Mouse (Mus musculus) gastrocnemius, adult 8-10 months (tissue): ENCODE measurements around the gene Gpr88. TPM values are rescaled to one million over a fixed set of nuclear protein-coding genes. Genes with fewer than 3 reads are reported as not detected.
"Not testable (repeated sequence)": the region's sequence is repeated elsewhere in the genome, so short reads cannot be mapped to it uniquely, and the experiment has no call there.

Source experiments
- DNase-seq, 2 experiments: peaks; one replicate each; pipeline ENCODE4 v3.0.0; 2022; ENCODE audit warnings: low spot score in 2 of 2
- total RNA-seq, 4 experiments: library from RNA; stranded (reverse); gene quantifications; 2 replicates each; pipeline ENCODE4 v1.2.4; 2022

Gpr88 gene
- total RNA-seq, 4 experiments from 2014 or later = not detected

DNA sequence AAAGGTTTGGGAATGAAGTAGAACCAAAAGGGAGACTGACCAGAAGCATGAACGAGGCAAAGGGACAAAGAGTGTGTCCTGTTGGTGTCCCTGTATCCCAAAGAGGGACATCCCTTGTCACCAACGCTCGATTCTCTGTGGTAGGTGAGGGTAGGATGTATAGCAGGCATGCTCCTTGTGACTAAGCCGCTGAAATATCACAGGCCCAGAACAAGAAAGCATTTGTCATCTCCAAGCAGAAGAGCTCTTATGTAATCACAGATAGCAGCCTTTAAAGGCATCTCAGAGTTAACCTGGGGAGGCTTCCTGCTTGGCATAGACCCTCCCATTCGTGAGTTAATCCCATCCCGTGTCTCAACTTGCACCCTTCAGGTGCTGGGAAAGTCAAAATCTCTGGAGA is 8.8 kb downstream of the Gpr88 start:
- no peak for DNase-seq

DNA sequence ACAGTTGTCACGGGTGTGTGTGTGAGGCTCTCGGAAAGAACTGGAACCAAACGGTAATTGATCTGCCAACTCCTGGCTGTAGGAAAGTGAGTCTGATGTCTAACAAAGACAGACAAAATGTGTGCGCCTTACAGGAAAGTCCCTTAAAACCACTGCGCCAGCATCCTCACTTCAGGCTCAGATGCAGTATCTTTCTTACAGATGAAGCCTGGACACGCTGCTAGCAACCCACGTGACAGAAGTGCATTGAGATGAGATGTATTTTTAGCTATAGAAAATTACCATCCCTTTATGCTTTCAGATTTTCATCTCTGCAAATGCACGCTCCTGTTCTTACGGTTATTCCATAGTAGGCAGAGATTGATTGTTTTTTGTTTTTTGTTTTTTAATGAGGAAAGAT is 10.6 kb downstream of the Gpr88 start:
- no peak for DNase-seq

DNA sequence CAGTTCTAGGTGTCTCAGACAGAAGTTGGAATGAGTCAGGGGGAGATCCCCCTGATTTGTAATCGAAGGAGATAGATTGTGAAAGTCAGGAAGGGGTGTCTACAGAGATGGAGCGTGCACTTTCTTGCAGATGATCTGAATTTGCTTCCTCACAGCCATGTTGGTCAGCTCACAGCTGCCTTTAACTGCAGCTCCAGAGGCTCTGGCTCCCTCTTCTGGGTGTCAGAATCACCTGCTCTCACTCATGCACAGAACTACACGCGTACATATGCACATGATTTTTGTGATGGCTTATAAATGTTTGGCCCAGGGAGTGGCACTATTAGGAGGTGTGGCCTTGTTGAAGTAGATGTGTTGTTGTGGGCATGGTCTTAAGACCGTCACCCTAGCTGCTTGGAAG is 15.8 kb downstream of the Gpr88 start:
- DNase-seq = no peak

DNA sequence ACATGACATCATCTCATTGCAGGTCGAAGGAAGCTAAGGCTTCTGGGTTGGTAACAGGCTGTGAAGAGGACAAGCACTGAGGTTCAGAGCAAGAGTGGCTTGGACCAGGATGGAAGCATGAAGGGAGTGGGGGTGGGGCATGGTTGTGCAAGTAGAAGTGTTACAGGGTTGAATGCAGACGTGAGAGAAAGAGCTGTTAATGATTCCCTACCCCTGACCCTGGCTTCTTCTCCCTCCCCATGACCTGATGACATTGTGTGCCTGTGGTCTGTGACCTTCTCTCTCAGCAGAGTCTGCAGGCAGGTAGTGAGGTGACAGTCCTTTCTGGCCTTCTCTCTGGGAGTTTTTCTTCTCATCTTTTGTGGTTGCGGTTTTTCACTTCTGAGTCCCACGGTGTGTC is 16.4 kb downstream of the Gpr88 start:
- DNase-seq = no peak

DNA sequence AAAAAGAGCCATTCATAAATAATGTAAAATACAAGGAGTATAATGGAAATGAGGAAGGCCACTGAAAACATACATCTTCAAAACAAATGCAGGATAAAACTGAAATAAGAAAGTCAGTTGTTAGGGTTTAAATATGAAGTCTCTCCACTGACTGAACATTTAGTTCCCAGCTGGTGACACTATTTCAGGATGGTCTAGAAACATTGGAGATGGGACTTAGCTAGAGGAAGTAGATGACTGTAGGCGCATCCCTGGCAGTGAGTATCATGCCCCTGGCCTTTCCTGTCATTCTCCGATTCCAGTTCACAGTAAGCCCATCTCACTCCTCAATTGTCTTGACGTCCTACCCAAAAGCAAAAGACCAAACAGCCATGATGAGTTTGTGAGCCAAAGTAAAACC is 19.8 kb downstream of the Gpr88 start:
- no peak for DNase-seq

DNA sequence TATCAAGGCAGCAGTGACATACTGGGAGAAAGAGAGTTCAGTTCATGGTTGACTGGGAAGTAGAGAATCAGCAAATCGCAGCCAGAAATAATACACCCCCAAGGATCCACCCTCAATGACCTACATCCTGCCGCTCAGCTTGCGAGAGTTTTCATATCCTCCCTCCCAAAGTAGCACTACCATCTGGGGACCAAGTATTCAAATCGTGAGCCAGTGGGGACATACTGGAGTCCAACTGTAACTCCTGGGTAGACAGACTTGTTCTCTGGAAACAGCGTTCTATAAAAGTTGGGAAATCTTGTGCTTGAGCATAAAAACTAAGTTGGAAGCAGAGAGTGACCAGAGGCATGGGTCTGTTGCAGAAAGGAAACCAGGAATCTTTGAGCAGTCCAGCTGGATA is 20.5 kb downstream of the Gpr88 start:
- DNase-seq = no peak

- no peak for DNase-seq
Measured at GRCm38 (mm10) chr3:116229336-116229735, 24.0 kb downstream of the Gpr88 start.

DNA sequence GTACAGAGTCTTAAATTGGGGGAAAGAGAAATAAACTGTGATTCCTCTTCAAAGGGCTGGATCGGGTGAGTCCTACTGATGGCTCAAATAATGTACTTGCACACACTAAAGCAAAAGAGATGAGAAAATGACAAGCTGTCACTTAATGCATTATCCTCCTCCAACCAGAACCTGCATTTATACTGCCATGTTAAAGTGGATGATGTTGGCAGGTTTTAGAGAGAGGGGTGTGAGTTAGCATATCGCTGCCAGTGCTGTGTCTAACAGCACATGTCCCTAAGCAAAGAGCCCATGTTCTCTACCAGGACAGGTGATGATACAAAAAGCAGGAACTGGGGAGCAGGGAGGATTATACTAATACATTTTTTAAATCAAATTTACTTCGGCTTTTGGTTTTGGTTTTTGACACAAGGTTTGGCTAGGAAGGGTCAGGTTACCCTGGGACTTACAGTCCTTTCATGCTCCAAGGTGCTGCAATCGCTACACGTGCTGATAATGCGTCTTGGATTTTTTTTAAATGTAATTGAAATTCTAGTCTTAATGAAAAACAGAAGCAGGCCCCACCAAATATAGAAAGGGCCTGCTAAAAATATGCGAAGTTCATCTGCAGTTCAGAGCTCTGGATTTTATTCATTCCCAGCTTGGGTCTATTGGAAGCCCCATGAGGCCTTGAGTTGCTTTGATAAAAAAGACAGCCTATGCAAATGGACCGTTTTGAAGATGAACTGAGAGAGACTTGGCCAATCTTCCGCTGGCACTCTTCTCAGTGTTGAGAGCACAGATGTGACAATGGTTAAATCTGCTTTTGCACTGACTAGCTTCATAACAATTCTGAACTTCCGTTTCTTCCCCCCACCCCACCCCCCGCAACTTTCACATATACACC is 24.7 kb downstream of the Gpr88 start:
- no peak for DNase-seq

DNA sequence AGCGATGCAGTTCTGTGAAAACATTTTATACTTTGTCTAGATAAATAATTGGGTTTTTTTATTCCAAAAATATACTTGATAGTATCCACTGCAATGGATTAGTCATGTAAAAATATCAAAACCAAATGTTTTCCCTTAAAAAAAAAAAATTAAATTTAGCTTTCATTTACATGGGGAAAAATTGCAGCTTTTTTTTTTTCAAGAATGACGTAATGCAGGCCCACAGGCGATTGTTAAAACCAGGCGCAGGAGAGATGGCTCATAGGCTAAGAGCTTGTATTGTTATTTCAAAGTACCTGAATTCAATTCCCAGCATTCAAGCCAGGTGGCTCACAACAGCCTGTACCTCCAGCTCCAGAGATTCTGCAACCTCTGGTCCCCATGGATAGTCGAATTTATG is 25.9 kb downstream of the Gpr88 start:
- DNase-seq = no peak

GRCm38 (mm10) chr3:116226915-116227314 is 26.4 kb downstream of the Gpr88 start:
- no peak for DNase-seq

DNA sequence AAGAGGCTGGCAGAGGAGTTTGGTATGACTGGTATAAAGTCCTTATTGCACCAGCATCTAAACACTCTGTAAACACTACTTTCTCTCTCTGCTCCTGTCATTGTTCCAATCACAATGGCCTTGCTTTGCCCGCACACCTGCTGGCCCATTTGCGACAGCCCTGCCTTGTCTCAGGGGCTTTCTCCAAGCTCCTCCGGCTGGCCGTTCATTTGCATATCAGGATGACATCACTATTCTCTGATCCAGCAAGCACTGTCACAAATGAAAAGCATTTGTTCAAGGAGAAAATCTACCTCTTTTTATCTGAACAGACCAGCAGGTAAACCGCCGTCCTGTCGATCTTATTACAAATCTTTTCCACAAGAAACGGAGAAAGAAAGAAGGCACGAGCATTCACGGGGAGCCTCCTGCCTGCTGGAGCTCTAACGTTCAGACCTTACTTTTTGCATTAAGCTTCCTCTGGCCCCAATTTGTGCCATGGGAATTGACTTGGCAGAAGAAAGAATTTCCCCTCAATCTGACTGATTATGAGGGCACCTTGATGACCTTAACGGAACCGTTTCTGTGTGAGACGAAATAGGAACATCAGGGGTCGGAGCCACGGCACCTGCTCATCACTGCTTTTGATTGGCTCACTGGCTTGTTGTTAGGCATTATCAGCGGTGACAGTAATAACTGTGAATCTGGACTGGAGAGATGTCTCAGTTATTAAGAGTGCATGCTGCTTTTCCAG is 30.6 kb downstream of the Gpr88 start:
- DNase-seq = no peak

DNA sequence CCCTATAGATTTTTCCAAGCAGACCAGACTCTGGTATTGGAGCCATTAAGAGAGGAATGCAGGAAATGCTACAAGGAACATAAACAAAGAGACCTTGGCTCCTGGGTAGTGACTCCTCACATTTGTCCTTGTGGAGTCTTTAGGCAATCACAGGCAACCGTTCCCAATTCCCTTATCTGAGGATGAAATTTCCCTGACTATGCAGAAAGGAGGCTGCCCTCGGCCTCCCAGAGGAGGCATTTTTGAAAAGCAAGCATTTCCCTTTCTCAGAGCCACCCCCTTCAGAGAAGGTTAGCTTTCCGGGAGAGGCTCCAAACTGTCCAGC is 31.7 kb downstream of the Gpr88 start:
- no peak for DNase-seq

DNA sequence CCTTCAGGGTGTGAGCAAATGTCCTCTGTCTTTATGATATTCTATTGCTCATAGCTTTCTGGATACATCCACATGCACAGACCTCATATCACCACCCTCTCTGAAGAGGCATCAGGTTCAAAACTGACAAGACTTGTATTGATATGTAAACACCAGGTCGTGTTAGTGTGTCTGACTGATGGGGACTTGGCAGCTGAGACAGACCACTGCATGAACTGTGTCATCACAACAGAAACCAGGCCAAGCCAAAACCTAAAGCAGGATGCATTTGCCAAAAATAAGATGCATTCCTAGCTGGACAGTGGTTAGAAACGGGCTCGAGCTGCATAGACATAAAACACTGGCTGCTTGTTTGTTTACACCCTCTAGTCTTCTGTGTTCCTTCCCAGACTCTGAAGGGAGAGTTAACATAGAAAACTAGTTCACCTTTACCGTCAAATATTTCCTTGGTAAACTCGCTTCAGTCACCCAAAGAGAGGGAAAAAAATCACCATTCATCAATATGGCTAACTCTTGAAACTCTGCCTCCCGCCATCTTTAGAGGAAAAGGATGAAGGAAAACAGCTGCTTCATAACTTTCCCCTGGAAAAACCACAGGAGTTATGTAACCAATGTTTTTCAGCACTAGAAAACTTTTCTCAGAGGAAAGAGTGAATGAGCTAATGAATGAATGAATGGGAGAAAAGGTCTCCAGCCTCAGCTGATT is 32.2 kb downstream of the Gpr88 start:
- no peak for DNase-seq

GRCm38 (mm10) chr3:116217398-116217797 is 35.9 kb downstream of the Gpr88 start:
- not testable (repeated sequence) for DNase-seq

- no peak for DNase-seq
Measured at GRCm38 (mm10) chr3:116216261-116216660, 37.0 kb downstream of the Gpr88 start.

DNA sequence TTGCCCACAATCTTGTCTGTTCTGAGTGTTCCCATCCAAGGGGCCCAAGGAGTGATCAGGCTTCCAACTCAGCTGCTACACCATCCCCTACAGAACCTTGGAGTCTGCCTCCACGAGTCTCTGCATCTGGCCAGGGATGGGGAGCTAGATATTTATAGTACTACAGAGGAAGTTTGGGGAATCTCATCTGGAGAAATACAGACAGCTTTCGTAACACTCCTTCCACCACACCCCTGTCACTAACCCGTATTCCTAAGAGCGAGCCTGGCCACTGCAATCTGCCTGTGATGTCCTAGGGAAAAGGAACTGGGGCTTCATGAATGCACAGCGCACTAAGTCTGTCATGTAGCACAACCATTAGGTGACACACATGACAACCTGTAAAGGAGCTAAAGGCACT is 41.7 kb downstream of the Gpr88 start:
- DNase-seq = no peak

- peak in 1 of 2 experiments; percentile 17 for DNase-seq
Measured at GRCm38 (mm10) chr3:116210720-116211121, 42.6 kb downstream of the Gpr88 start.

DNA sequence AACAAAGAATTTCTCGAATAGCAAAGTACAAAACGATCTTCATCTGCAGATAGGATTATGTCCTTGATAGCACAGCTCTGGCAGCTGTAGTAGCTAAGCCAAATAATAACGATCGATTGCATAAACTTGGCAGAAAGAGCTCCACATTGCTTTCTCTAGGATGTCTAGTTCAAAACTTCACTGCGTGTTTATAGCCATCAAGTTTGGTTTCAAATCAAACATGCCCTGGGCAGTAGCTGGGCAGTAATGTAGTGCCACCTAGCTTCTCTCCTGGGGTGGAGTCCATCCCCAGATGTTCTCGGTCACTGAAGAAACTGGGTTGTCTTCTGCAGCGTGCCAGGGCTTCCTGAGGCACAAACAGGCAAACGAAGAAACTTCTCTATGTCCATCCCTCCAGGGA is 44.1 kb downstream of the Gpr88 start:
- DNase-seq = no peak

GRCm38 (mm10) chr3:116206306-116206834 is 46.9 kb downstream of the Gpr88 start:
- DNase-seq = no peak

DNA sequence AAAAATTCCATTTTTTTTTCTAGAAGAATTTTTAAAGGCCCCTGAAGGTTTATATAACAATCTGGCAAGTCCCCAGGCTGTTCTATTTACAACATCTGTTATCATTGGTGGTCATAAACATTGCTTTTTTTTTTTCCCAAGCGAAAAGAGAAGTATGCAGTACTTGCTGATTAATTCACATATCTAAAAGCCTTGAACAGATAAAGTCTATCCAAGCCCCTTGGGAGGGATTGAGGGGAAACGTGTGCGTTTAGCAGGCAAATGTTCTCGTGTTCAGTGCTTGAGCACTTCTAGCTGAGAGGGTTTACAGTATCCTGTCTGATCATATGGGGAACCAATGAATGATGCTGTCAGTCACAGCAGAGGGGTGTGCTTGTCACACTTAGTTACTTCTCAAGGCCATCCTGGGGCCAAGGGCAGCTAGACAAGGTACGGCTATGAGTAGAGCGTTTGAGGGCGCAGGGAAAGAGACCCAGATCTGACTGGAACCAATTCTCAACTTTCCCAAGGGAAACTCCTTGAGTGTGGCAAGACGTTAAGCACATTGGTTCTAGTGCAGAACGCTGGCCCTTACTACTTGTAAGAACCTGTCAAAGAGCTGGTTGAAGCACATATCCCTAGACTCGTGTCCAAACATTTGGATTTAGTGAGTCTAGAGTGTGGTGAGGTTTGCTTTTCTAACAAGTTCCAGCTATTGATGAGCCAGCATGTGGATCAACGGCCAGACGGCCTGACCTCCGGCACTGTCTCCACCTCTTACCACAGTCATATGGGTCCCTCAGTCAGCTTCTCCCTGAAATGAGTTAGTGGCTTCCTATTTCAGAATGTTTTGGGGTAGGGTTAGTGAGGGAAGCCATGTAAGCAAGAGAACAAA is 47.7 kb downstream of the Gpr88 start:
- no peak for DNase-seq

- DNase-seq = no peak
Measured at GRCm38 (mm10) chr3:116204643-116205042, 48.7 kb downstream of the Gpr88 start.
